Mouse (Mus musculus) gastrocnemius, postnatal 10 days (tissue): ENCODE results near the gene Cdh11. TPM values are rescaled to one million over a fixed set of nuclear protein-coding genes. Genes with fewer than 3 reads are reported as not detected.
"Not testable (repeated sequence)": the region's sequence is repeated elsewhere in the genome, so short reads cannot be mapped to it uniquely, and the experiment has no call there.

Source experiments
- DNase-seq: peaks from one replicate; pipeline ENCODE4 v3.0.0; 2021; ENCODE audit warnings: mixed read lengths
- microRNA-seq, 2 experiments: library from miRNA; unstranded; fragments of <30 nt; microRNA quantifications; one replicate each; pipeline ENCODE4 v1.2.0; 2021
- total RNA-seq, 2 experiments: library from RNA; stranded (reverse); gene quantifications; 2 replicates each; pipeline ENCODE4 v1.2.3; 2021

Gene Cdh11
- total RNA-seq, 2 experiments from 2014 or later, result 15.7 to 29.0 TPM

DNA sequence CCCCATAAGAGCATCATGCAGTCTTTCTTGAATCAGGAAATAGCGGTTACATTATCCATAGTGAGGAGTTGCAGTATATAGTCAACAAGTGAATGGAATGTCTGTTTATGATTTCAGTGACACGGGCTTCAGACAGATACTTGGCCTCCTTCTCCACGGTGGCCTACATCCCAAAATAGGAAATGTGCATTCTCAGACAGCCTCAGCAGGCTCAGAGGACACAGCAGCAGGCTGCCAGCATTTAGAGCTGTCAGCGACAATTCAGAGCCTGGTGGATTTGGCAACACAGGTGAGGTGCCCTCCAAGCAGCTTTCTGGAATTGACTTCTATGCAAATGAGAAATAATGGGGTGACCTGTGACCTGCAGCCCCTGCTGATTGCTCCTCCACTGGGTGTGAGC is 69.5 kb downstream of the Cdh11 start:
- no peak for DNase-seq

DNA sequence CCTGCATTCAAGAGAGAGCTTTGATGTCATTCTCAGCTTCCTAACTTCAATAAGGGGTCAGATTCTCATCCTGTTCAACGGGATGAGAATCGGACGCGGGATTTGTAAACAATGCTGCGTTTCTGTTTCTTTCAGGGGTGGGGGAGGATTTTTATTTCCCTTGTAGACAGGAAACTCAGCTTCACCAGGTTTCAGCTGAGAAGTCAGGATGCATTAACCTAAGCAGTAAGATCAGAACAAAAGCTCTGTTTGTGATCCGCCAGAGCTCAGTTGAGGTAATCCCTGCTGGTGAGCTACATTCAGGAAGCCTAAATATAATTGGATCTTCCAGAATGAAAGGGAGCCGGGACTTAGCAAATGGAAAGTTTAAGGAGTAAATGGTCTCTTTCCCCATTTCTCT is 78.1 kb downstream of the Cdh11 start:
- DNase-seq, result no peak

DNA sequence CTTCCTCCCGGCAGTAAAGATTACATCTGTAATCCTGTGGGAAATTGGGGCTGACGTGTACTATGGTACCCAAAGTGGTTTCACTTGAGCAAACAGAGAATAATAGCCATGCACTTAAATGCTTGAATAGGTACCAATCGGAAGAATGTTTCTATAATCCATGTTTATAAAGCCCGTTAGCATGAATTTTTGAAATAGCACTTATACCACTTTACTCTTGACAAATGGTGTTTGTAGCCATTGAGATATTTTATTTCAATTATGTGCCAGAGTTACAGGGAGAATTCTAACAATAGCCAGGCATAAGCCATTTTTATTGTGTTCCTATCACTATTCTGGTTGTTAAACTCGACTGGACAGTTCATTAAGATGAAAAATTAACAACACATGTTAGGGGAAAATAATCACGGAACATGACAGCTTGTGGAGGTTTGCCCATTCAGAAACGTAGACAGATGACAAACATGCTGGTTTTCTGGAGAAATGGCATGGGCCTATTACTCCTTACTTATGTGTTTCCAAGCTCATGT is 80.0 kb downstream of the Cdh11 start:
- no peak for DNase-seq

DNA sequence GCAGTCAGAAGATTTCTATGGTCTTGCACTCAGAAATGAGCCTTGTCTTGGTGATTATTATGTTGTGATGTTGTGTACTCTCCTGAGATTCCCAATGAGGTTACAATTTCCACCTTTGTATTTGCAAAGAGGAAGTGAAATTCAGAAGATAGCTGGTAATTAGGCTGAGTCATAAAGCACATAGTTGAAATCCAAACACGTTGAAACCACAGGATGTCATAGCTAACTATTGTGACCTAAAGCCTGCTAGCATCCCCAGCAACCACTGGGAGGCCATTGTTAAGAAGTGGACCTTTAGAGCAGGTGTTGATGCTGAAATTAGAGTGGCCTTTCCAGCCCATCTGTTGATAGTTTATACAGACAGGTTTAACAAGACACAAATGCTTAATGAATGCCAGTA is 85.2 kb downstream of the Cdh11 start:
- no peak for DNase-seq

DNA sequence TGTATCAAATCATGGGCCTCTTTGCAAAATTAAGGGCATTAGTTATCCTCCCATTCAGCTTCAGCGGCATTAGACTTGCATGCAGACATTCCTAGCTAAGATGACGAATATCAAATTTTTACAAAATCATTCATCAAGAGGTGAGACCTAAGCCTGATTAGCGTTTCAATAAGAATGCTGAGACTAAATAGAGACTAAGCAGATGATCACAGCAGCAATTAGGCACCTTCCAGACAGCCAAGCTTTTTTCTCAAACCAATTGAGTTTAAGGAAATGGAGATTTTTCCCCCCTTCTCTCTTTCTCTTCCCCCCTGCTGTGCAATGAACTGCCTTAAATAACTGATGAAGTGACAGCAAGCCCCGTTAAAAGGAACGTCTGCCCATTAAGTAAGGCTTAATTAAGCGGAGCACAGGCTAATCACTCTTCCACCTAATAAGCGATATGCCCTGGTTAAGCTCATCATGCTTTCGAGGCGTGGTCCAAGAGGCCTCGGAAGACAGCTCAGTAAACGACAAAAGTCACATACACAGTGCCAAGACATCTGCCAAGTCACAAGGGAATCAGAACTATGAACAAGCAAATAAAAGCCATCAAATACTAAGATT is 87.1 kb downstream of the Cdh11 start:
- no peak for DNase-seq

DNA sequence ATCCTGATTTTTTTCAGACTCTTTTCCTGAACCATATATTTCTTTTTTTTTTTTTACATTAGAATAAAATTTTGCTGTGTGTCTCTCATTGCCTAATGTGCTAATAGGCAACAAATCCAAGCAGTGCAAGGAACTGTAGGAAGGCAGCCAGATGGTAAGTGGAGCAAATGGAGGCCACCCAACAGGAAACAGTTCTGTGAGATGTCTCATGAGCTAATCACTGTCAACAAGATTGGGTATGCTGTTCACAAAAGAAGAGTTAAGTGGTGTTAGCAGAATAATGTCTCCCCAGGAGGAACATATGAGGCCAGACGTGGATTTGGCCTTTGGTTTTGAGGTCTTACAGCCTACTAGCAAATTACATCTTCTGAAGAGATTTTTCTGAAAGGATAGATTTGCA is 92.0 kb downstream of the Cdh11 start:
- no peak for DNase-seq

DNA sequence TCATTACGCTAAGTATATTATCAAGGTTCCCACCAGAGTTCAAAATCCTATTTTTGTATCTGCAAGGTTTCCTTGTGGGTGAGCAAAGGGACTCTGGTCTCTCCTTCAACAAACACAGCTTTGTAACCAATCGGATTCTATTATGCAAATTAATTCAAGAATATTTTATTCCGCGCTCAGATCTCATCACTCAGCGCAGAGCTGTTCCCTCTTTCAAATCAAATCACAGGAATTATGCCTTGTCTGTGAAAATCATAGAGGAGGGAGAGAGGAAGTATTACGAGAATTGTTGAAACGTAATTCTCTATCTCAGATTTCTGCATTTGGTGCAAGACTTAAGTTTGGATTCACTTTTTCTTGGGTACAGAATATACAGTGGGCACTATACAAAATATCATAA is 100.0 kb downstream of the Cdh11 start:
- not testable (repeated sequence) for DNase-seq

DNA sequence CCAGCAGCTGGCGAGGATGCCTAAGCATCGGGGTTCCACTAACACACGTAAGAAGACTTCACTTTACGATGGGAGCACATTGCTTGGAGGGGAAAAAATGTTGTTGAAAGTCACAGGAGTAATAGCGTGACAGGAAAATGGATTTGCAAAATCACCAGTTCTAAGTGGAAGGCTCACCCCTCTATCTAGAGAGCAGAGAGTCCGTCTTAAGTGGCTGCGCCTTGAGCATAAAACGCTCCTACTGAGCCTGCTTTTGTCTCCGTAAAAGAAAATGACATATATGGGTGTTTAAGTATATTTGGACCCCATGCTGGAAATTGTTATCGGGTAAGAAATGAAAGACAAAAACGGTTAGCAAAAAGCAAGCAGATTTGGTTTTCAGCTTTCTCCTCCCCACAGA is 100.4 kb downstream of the Cdh11 start:
- DNase-seq, result no peak

DNA sequence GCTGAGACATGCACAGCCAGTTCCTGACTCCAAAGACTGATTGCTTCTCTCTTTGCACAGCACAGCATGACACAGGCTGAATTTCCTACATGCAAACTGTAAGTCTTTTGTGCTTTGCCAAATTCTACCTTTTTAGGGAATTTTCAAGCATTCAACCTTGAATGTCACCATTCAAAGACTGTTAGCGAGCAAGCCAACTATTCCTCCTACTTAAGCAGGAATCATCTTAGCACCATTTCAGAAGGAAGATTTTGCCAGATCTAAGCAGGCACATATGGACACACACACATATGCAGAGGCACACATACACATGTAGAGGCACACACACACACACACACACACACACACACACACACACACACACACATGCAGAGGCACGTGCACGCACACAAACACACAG is 108.3 kb downstream of the Cdh11 start:
- no peak for DNase-seq

DNA sequence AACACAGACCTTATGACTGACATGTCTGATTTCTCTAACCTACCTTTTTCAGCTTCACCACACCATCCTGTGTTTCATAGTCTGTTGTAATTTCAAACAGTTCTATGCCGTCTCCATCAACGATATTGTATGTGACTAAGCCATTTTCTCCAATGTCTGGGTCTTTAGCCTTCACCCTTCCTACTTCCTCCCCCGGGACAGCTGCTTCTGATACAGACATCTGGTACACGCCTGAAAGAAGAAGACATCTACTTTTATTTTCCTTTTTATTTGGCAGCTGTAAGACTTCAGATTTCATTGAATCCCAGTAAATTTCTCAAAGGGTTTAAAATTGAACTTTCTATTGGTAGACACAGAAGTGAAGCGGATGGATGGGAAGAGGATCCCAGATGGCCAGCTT is 120.9 kb downstream of the Cdh11 start:
- DNase-seq, result not testable (repeated sequence)

DNA sequence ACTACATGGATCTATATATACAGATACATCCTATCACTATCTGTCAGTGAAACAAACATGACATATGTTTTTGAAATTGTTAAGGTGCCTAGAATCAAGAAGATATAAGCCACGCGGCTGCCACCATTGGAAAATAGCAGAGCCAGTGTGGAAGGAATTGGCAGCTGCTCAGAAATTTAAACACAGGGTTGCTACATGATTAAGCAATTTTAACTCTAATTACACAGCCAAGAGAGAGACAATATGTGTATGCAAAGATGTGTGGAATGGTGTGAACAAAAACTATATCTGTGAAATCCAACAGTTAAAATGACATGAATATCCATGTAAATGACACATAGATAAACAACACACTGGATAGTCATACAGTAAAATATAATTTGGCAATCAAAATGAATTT is 128.9 kb downstream of the Cdh11 start:
- no peak for DNase-seq

DNA sequence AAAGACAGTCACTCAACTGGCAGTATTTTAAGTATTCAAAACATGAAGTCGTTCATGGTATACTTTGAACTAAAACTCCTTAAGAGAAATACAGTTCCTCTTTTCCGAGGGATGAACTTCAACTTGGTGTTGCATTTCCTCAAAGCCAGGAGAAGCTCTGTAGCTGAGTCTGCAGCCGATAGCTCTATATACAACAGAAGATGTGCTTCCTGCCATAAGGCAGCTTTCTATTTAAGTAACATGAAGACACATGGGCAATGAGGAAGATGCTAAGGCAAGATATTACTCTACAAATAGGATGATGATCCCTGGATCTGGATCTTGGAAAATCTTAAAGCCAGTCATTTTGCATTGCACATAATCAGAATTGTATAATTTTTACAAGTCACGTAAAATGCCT is 133.5 kb downstream of the Cdh11 start:
- no peak for DNase-seq

DNA sequence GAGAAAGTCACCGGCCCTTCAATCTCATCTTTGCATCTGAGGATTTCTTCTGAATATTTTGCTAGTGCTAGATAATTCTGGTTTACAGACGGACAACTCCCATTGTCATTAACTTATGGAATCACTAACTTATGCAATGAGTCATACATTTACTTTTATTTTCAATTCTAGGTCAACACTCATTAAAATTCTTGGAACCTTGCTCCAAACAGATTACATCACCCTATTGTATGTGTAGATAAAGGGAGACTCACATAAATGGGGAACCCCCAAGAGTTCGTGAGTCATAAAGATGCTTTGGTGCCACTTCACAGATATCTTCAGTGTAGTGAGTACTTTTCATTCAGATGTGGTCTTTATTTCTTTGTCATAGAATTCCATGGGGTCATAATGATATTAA is 158.3 kb downstream of the Cdh11 start:
- DNase-seq, result no peak

DNA sequence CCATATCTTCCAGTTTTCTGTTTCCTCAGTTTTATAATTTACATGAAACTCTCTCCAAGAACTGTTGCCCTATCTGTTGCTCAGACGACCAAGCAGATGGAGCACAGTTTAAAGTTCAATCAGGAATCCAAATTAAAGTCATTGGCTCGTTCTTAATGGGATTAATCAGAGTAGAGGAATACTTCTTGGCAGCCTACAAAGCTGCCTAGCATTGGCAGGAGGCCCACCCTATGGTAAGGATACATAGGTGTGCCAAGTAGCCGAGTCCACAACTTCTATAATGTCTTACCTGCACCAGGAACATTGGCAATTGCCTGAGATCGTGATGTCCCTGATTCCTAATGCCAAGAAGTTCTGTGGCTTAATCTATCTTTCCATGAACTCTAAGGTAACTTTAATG is 173.3 kb downstream of the Cdh11 start:
- no peak for DNase-seq

DNA sequence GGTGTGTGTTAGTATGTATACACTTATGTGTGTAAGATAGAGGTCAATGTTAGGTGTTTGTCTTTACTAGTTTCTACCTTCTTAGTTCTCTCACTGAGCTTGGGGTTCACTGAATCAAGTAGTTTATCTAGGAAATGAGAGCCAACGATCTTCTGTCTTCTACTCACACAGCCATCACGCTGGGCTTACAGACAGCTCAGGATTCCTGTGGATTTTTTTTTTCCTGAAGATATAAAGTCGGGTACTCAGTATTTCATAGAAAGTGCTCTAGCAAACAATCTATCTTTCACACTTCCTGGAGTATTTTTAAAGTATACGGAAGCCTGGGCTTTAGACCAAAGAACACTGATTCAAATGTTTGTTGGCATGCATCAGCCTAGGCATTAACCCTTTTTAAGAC is 184.1 kb downstream of the Cdh11 start:
- no peak for DNase-seq

DNA sequence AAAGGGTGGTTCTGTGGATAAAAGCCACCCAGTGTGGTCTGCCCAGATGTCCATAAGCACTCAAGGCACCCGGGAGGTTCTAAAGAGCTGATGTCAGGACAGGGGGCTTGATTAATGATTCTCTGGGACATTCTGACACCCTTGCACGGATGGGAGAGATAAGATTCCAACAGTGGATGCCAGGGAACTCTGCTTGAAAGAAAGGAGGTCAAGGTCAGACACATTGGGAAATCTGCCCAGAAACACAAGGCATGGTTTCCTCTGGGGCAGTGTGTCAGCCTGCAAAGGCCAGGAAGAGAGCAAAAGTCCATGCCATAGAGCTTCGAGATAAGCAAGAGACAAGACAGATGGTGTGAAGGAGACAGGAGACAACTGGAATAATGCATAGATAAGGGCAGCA is 188.9 kb downstream of the Cdh11 start:
- DNase-seq, result no peak

DNA sequence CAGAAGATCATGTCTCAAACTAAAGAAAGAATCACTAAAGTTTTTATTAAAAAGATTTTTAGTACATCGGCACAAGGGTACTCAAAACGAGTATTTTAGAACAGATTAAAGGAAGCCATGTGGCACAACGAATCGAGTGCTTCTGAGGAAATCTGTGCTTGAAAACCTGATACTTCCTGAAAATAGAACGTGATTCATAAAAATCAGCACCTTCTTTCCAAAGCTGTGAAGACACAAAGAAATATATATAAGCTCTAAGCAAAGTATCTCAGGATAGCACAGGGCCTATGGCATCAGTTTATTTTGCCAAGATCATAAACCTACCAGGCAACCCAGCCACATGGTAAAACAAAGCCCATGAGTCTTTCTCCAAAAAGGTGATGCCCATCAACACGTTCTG is 191.5 kb downstream of the Cdh11 start:
- DNase-seq, result no peak

Small RNA genes lying within 50 kb of the gene (microRNA-seq; reads per million reads assigned to microRNA genes)
- gene Gm26301, result 0 reads per million in 2 experiments
